Mouse (Mus musculus) liver, embryonic 14.5 days (tissue): ENCODE data around the gene Antxrl.

Experiments
- CTCF ChIP-seq: IDR thresholded peaks from 2 replicates; pipeline ENCODE4 v1.5.1; 2016; ENCODE audit warnings: antibody characterized with exemption, low read depth, control low read depth
- EP300 ChIP-seq: IDR thresholded peaks from 2 replicates; pipeline ENCODE4 v1.6.1; 2016; ENCODE audit warnings: antibody characterized with exemption, low read depth

DNA sequence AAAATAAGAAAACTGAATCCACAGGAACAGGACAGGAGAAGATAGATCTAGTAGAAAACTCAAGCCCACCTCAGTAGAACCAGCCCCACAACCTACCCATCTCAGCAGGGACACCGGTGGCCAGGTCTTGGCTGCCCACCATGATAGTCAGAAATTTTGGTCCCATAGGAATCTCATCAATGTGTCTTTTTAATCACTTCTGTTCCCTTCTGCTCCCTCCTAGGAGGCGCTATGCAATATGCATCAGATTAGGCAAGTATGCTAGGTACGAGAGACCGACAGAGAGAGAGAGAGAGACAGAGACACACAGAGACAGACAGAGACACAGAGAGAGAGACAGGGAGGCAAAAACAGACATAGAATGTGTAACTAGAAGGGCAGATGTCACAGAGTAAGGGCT lies 69.2 kb downstream of the Antxrl start:
- TF ChIP-seq EP300 (no peak), CTCF (no peak)
